Mouse (Mus musculus) T-cell, adult 2 months (primary cell): ENCODE results near the gene Rbms2.
"Not testable (repeated sequence)": the region's sequence is repeated elsewhere in the genome, so short reads cannot be mapped to it uniquely, and the experiment has no call there.

Experiments used
- DNase-seq: peaks from one replicate; pipeline ENCODE4 v3.0.0; 2022; ENCODE audit warnings: low spot score

Rbms2 gene

DNA sequence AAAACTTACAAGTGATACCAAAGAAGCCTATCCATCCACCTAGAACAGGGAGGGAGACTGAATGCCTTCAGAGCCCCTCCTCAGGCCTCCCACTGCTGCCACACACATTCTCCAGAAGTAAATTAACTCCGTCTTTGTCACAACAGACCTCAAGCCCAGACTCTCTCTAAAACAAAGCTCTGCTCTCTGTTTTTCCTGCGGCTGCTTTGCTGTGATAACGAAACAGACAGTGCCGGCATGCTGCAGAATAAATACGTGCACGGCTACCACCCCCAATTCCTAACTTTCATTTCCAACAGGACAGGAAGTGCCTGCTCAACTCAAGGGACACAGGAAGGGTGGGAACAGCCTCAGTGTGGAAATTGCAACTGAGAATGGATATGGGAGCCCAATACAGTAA is at the start of gene Rbms2:
Rbms2 (minus strand) TSS at position 309 of the 400 bp plus-strand sequence.
- no peak for DNase-seq

DNA sequence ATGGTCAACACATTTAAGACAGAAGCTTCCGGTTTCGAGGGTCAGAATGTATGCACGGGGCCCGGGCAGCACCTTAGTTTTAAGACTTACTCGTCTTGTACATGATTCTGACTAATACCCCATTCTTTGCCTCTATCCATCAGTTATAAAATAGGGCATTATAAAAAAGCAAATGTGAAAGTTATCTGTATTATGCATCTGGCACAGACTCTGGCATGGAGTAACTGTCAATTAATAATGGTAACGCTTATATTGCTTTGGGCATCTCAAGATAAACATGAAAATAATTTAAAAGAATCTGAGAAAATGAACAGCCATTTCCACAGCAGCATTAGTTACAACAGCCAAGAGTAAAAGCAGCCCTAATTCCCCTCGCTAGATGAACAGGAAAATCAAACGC is 47.9 kb upstream of the Rbms2 start:
- no peak for DNase-seq

DNA sequence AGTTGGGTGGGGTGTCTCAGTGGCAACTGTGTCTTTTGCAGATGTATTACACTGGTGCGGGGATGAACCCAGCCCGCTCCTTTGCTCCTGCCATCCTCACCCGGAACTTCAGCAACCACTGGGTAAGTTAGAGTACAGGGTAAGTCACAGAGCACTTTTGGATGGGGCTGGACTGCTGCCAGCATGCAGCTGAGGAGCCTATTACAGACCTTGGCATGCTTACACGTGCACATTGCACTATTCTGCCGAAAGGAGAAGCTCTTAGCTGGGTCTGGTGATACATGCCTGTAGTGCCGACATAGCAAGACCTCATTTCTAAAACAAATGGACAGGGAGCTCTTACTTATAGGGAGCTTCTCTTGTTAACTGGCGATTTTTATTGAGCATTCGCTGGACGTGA is 47.5 kb upstream of the Rbms2 start:
- no peak for DNase-seq

DNA sequence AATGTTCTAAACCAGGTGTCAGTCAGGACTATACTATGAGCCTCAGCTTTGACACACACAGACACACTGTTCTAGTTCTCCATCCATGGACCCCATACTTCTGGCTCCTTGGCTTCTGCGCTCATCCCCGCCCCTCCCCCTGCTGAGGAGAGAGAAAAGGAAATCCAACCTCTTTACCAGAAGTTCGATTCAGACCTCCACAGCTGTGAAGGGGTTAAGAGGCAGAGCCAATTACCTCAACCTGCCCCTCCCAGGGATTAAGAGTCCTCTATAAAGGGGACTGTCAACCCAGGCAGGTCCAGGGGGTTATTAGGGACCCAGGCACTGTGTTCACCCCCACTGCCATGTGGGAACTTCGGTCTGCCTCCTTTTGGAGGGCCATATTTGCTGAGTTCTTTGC is 45.4 kb upstream of the Rbms2 start, which contains the start of gene Mip:
Mip (plus strand) TSS at position 301 of the 400 bp plus-strand sequence.
- DNase-seq, result no peak

DNA sequence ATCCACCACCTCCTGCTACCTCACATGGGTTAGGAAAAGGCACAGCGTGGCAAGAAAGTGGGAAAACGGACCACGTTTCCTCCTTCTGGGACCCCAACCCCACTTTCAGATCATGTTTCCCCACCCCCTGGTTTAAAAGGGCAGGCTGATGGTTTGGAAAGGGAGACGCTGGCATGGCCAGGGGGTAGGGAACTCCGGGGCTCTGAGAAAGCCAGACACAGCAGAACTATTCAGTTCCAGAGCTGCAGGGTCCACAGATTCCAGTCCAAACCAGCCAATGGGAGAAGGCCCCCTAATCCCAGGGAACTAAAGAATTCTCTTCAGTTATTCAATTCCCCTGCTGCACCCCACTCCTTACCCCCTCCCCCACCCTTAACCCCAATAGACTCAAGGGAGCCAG is 45.0 kb upstream of the Rbms2 start:
- no peak for DNase-seq

DNA sequence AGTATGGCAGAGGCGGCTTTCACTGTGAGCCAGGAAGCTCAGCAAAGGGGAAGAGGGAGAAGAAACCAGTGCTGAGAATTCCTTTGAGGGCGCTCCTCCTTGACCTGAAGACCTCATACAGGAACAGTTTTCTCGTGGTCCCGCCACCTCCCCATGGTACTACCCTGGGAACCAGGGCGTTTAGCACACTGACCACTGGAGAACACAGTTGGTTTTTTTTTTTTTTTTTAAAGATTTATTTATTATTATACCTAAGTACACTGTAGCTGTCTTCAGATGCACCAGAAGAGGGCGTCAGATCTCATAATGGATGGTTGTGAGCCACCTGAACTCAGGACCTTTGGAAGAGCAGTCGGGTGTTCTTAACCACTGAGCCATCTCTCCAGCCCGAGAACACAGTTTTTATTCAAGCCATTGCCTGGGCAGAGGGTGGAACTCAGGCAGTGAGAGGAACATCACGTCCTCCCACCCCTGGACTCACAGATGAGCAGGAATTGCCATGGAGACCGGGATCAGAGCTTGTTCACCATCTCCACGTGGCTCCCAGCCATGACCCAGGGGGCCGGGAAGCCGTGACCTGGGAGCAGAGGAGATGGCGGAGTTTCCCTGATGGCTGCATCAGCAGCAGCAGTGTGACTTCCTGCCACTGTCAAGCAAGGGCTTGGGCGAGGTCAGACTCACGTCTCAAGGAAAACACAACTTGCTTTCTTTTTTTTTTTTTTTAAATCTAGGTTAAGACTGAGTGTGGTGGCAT is 41.6 kb upstream of the Rbms2 start:
- DNase-seq, result peak; percentile 36

DNA sequence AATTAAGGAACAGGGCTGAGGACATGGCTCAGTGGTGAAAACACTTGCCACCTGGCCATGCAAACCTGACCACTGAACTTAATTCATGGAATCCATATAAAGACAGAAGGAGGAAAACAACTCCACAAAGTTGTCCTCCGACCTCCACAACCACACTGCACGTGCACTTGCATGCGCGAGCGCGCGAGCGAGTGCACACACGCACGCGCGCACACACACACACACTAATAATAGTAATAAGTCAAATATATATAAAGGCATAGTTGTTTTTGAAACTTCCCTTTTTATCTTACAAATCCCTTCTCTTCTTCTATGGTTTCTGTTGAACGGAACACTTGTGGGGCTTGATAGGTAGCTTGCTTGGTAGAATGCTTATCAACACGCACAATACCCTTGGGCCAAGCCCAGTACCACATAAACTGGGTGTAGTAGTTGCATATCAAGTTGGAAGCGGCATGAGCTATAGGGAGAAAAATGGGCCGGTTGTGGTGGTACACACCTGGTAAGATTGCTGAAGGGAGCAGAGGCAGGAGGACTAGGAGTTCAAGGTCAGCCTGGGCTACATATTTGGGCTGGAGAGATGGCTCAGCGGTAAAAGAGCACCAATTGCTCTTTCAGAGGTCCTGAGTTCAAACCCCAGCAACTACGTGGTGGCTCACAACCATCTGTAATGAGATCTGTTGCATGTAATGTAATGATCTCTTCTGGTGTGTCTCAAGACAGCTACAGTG is 38.5 kb upstream of the Rbms2 start:
- DNase-seq, result no peak

DNA sequence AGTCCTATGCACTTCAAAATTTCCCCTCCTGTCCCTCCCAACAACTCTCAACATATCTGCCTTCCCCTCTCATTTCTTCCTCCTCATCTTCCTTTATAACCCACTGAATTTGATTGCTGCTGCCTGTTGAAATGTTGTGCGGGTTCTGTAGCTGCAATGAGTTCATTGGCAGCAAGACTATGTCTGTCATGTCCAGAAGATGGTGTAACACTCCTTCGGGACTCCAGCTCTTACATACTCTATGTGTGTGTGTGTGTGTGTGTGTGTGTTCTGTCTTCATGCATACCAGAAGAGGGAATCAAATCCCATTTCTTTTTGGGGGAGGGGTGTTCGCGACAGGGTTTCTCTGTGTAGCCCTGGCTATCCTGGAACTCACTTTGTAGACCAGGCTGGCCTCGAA is 34.9 kb upstream of the Rbms2 start:
- DNase-seq, result no peak

DNA sequence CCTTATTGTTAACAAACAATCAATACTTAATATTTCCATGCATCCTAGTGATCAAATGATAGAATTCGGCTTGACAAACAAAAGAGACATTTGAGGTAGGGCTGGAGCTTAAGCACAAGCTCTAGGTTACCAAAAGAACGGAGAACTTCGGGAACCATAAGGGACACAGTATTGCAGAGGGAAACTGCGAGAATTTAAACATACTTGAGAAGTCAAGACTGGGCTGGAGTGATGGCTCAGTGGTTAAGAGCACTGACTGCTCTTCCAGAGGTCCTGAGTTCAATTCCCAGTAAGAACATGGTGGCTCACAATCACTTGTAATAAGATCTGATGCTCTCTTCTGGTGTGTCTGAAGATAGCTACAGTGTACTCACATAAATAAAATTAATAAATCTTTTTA is 34.0 kb upstream of the Rbms2 start:
- DNase-seq, result not testable (repeated sequence)

DNA sequence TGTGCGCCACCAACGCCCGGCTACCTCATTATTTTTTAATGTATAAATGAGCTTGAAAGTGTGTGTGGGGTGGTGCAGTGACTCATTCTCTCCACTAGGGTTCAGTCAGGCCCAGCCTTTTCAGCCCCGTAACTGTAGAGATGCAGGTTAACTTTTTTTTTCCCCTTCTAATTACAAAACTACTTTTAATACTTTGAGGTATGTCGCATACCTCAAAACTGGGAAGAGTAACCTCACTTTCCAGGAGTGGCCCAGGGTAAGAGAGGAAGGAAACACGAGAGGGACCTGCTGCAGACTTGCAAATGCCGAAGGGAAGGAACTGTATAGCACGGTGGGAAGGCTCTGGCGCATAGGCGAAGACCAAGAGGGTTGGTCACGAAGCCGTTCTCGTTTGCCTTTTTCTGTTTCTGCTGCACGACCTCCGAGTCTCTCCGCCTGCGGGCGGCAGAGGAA is 32.8 kb upstream of the Rbms2 start:
- DNase-seq, result peak; percentile 78

DNA sequence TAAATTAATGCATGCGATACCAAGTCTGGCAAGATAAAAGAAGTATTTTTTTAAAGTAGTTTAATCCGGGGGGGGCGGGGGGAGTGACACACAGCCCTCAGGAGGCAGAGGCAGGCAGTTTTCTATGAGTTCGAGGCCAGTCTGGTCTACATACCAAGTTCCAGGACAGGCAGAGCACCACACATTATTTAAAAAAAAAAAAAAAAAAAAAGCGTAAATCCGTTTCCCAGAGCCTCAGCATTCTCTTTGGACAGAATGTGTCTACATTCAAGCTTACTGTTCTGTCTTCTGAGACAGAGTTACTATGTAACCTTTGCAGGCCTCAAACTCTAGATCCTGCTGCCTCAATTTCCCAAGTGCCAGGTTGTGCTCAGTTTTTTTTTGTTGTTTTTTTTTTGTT is 32.1 kb upstream of the Rbms2 start:
- no peak for DNase-seq

DNA sequence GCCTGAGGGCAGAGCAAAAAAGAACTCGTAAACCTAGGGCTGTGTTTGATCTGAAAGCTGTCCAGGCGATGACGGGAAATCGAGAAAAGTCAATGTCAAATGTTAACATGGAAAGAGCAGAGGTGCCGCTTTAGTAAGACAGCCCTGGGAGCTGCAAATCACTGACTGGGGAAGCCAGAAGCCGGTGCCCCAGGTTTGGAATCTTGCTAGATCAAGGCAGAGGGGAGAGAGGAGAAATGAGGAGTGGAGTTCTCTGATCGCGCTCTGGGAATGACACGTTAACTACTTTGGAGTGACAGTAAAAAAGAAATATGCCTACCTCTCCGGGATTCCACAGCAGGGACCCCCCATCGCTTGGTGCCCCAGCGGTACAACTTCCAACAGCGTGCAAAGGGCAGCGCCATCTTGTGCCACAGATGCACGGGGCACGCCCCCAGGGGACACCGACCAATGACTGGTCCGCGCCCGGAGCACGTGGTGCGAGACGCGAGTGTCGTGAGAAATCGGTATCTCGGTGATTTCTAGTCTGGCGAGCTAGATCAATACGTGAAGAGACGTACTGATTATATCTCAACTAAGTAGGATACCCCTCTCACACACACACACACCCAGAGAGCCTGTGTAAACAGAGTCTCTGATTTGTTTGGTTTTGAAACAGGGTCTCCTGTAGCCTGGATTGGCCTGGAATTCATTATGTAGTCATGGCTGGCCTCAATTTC is 31.5 kb upstream of the Rbms2 start, which contains the start of gene Spryd4:
Spryd4 (minus strand) TSS at position 418 of the 719 bp plus-strand sequence.
- peak; percentile 91 for DNase-seq

DNA sequence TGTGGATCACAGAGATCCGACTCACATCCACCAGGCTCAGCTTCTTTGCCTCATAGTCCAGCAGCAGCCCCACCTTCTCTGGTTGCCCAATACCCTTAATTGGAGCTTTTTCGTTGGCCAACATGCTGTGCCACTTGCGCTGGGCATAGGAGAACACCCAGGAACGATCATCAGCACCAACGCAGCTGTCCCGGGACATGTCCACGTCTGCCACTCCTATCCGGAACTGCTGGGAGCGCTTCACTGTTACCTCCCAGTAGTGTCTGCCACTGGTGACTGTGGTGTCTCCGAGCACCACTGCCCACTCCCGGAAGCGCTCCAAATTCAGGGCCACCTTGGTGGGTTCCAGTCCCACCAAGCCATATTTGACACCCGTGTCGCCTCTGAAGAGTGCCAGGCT is 30.9 kb upstream of the Rbms2 start:
- no peak for DNase-seq

DNA sequence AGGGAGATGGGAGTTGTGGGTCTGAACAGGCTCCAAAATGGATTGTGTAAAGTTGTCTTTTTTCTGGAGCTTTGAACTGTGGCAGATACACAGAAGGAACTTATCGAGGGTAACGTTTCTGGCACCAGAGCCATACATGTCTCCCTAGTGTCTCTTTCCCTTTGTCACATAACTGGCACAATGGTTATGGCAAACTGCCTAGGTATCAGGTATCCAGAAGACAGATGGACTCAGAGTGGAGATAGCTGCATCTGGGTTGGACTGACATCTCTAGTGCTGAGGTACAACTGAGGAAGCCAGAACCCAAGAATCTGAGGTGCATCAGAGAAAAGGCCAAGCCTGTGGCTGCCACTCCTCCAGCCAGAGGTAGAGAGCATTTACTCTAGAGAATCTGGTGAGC is 30.0 kb upstream of the Rbms2 start:
- DNase-seq, result no peak

DNA sequence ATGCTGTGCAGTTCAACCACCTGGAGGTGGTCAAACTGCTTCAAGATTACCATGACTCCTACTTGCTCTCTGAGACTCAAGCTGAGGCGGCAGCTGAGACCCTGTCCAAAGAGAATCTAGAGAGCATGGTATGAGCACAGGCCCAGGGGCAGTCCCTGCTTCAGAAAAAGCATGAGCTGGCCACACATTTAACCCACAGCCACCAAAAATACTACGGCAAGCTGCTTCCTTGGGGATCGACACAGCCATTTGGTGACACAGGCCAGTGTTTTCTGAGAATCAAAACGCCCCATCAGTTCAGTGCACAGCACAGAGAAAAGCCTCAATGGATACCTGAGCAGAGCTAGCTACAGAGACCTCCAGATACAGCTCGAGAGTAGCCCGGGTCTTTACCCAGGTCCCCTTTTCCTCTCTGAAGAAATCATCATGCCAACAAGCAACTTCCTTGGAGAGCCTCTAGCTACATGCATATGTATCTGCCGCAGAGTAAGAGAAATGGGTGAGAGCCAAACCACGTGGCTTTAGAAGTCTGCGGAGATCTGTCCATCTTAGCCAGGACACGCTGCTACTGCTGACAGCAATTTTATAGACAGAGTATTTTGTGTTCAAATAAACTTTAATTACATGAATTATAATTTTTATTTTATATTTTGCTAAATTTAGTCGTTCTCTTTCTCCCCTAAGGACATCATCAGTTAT is 29.4 kb upstream of the Rbms2 start:
- no peak for DNase-seq

DNA sequence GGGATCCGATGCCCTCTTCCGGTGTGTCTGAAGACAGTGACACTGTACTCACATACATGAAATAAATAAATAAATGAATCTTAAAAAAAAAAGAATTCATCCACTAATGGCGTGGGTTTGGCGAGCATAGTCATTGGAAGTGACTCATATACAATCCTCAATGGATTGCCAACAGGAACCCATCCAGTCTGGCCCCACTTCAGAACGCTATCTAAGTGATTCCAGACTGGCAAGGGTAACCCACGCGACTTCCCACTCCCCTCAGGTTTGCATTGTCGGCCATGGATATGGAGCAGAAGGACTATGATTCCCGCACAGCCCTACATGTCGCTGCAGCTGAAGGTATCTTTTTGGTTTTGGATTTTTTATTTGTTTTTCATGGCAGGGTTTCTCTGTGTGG is 28.2 kb upstream of the Rbms2 start:
- DNase-seq, result no peak

DNA sequence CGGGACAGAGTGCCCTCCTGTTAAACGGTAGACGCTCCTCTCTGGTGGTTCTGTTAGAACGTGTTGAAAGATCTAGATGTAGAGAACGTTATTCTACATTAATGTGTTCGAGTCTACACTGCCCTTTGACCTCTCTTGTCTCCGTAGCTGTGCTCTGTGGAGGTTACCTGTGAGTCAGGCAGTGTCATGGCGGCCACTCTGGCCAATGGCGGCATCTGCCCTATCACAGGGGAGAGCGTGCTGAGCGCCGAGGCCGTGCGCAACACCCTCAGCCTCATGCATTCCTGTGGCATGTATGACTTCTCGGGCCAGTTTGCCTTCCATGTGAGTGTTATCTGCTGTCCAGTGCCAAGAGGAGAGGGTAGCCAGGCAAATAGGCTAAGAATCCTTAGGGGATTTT is 24.8 kb upstream of the Rbms2 start:
- no peak for DNase-seq

DNA sequence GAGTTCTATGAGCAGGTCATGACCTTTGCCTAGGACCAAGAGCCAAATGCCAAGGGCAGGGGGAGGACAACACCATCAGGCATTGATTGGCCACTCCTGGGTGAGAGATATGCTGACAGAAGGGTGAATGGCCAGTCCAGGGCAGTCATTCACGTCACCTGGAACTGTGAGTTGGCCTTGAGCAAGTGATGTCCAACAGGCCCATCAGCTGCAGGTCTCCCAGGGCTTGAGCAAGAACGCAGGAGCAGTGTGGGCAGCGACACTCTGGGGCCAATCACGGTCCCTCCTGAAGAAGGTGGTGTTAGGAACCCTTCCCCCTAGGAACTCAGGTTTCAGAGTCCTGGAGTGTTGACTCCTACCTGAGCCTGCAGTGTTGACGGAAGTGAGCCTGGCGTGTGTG is 21.8 kb upstream of the Rbms2 start:
- DNase-seq, result no peak

DNA sequence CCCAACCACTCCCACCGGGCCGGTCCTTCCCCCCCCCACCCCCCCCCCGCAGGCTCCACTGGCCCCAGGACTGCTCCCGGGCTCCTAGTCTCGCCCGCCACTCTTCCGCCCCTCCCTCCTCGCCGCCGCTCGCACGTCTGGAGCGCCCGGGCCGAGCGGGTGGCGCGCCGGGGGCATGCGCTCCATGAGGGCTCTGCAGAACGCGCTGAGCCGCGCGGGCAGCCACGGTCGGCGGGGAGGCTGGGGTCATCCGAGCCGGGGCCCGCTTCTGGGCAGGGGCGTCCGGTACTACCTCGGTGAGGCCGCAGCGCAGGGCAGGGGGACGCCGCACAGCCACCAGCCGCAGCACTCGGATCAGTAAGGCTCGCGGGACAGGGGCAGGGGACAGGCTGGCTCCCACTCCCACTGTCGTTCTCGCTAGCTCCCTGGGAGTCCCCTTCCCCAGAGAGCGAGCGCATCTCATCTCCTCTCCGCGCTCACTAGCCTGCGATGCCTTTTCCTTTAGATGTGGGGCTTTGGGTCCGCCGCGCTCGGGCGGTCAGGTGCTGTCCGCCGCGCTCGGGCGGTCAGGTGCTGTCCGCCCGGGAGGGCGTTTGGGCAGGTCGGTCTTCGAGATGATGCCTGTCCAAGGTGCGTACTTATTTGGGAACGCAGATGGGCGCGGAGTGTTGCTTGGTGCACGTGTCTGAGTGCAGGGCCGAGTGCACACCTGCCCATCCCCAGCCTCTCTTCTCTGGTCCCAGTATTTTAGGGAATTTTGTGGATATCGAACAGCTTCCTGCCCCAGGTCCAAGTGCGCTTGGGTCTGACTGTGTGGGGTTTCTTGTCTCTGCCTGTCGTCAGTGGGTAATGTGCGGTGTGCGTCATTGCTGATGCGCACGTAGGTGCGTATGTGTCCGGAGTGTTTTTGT is 14.7 kb upstream of the Rbms2 start:
- peak; percentile 63 for DNase-seq

DNA sequence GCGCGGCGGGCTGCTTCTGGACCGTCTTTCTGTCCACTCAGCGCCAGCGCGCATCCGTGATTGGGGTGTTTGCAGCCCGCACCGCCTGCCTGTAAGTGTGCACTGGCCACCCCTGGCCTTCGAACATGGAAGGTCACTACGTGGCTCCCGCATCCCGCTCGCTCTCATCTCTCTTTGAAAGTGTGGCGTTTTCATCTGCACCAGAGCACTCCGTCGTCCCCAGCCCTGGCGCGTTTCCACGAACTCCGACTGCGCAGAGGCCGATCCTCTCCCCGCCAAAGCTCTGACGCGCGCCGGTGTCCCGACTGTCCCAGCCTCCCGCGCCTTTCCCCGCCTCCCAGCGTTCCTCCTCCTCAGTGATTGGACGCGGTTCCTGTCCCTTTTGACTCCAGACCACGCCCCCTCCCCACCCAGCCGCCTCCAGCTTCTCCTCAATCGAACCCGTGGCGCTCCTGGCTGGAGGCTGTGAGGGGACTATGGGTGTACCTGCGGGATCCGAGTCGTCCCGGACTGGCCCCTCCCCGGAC is 14.0 kb upstream of the Rbms2 start, which contains the start of gene Gls2:
Gls2 (plus strand) TSS at position 434 of the 527 bp plus-strand sequence.
- peak; percentile 68 for DNase-seq

DNA sequence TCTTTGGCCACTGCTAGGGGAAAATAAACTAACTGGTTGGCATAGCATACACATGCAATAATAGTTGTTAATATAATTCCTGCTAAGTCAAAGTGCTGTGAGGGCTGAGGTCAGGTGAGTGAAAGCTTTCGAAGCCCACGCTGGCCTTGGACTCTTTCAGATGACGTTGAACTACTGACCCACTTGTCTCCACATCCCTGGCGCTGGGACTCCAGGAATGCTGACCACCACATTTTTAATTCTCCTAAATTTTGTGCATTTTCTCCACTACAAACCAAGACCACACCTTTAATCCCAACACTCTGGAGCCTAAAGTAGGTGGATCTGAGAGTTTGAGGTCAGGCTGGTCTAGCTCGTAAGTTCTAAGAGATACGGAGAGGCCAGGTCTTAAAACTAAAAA is 13.0 kb upstream of the Rbms2 start:
- DNase-seq, result no peak
